Mouse (Mus musculus) adrenal gland (tissue): ENCODE results near the gene Sox18.

Experiments
- intact Hi-C: fragments of 180-260 bp; cut with DNase I; formaldehyde crosslinking; loops from one replicate; pipeline ENCODE4 v1.15.1; 2025

Gene Sox18

DNA sequence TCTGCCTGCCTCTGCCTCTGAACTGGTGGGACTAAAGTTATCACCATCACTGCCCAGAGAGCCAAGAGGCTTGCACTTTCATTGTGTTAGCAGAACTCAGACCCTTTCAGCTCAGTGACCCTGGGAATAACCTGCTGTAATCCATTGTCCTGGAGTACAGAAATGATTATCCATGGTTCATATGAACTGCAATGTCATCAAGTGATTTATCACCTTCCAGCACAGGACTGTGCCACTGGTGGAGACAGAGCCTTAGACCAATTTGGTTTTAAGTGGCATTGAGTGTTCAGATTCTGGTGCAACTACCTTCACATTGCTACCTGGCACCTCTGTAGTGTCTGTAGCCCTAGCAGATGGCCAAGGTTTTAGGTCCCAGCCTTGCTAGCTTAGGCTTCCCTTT is 18.4 kb downstream of the Sox18 start:
- intact Hi-C loops, result no loop called here

GRCm38 (mm10) chr2:181648926-181649325 is 22.5 kb downstream of the Sox18 start:
- intact Hi-C loops, result no loop called here

GRCm38 (mm10) chr2:181646626-181647472 is 24.6 kb downstream of the Sox18 start:
- intact Hi-C loops, result no loop called here

DNA sequence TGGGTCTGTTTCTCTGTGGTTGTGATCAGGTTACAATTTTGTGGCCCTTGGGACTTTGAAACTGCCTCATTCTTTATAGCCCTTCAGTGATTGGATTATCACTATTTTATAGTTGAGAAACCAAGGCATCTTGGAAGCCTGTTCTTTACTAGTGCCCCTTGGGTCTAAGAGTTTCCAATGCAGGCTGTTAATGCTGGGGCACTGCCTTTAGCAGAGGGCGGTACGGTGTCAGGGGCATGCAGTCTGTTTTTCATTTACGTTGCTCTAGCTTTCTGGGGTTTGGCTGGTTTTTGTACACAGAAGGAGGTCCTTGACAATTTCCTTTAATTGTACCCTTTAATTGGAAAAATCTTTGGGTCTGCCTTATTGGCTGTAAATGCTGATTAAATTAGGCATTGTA is 25.8 kb downstream of the Sox18 start:
- intact Hi-C loops, result no loop called here

DNA sequence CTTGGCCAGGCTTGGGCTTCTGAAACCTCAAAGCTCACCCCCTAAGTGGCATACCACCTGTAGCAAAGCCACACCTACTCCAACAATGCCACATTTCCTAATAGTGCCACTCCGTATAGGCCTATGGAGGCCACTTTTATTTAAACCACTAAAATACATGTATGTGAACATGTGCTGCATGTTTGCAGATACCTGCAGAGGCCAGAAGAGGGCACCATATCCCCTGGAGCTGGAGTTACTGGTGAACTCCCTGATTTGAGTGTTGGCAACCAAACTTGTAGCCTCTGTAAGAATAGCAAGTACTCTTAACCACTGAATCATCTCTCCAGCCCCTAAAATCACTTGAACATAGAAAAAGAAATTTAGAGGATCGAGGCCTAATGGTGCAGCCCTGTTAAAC is 27.1 kb downstream of the Sox18 start:
- intact Hi-C loops, result loop anchor here (5.0 kb wide), 1 partner anchor 33 kb away; no protein-coding TSS in a partner anchor

DNA sequence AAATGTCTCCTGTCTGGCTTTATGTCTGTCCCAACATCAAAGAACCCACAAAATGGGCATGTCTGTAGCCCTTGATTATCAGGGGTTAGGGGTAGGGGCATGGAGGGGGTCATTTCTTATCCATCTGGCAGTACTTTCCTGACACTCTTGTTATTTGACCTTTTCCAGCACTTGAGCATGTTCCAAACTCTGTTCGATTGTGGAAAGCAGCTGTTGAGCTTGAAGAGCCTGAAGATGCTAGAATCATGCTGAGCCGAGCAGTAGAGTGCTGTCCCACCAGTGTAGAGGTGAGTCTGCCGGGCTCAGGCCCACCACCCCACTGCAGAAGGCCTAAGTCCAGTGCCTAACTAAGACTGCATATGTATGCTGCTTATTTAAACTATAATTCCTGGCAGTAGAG is 35.6 kb downstream of the Sox18 start:
- intact Hi-C loops, result no loop called here

GRCm38 (mm10) chr2:181632624-181633023 is 38.8 kb downstream of the Sox18 start:
- intact Hi-C loops, result no loop called here

DNA sequence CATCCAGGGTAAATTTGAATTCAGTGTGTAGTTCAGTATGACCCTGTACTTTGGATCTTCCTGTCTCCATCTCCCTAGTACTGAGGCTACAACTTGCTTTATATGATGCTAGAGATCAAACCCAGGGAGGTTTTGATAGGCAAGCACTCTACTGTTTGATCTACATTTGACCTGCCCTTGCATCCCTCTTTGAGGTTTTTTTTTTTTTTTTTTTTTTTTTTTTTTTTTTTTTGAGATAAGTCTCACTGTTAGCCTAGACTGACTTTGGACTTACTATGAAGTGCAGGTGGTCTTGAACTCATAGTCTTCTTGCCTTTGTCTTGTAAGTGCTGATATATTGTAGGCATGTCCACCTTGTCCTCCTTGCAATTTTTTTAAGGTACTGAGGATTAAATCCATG is 43.0 kb downstream of the Sox18 start:
- intact Hi-C loops, result no loop called here

- intact Hi-C loops, result no loop called here
Measured at GRCm38 (mm10) chr2:181623401-181623800, 48.0 kb downstream of the Sox18 start.
